Mouse (Mus musculus): ENCODE measurements around the gene Ranbp1.
"Not testable (repeated sequence)": the region's sequence is repeated elsewhere in the genome, so short reads cannot be mapped to it uniquely, and the experiment has no call there.

Gene Ranbp1

GRCm38 (mm10) chr16:18248433-18249363 is at the start of gene Ranbp1, which contains the start of gene Trmt2a:
TSS of gene Ranbp1 (minus strand) at chr16:18248732.
TSS of gene Trmt2a (plus strand) at chr16:18248679.
- DNase-seq: peak; percentile 94 to 97

- not testable (repeated sequence) for DNase-seq
These were observed 41.1 kb upstream of the Ranbp1 start for GRCm38 (mm10) chr16:18289614-18290013.

GRCm38 (mm10) chr16:18289067-18289588 is 40.6 kb upstream of the Ranbp1 start, which contains the start of gene Dgcr8:
TSS of gene Dgcr8 (minus strand) at chr16:18289246.
- DNase-seq: peak; percentile 95 to 97

GRCm38 (mm10) chr16:18288581-18289061 is 40.1 kb upstream of the Ranbp1 start:
- DNase-seq: no peak

GRCm38 (mm10) chr16:18288166-18288565 is 39.6 kb upstream of the Ranbp1 start:
- no peak for DNase-seq

- DNase-seq: no peak
These were observed 26.6 kb upstream of the Ranbp1 start for GRCm38 (mm10) chr16:18275166-18275565.

- DNase-seq: no peak
These were observed 19.6 kb upstream of the Ranbp1 start for GRCm38 (mm10) chr16:18268182-18268581.

GRCm38 (mm10) chr16:18265024-18265423 is 16.5 kb upstream of the Ranbp1 start:
- no peak for DNase-seq

- no peak for DNase-seq
These were observed 9.7 kb upstream of the Ranbp1 start, which contains the start of gene Gm49776 for GRCm38 (mm10) chr16:18258221-18258620. TSS of gene Gm49776 (minus strand) at chr16:18258321.

GRCm38 (mm10) chr16:18253866-18254265 is 5.3 kb upstream of the Ranbp1 start:
- DNase-seq: no peak

- DNase-seq: no peak
These were observed 4.2 kb upstream of the Ranbp1 start for GRCm38 (mm10) chr16:18252736-18253135.

GRCm38 (mm10) chr16:18250828-18251790 is 2.6 kb upstream of the Ranbp1 start:
- no peak for DNase-seq

- DNase-seq: no peak
These were observed 1.7 kb upstream of the Ranbp1 start for GRCm38 (mm10) chr16:18250231-18250630.

GRCm38 (mm10) chr16:18249364-18249967 is 934 bp upstream of the Ranbp1 start:
- DNase-seq: peak; percentile 50 to 62

- DNase-seq: no peak
These were observed 772 bp downstream of the Ranbp1 start for GRCm38 (mm10) chr16:18247521-18248399.

- DNase-seq: no peak
These were observed 7.0 kb downstream of the Ranbp1 start for GRCm38 (mm10) chr16:18241581-18241980.

GRCm38 (mm10) chr16:18236676-18237501 is 11.6 kb downstream of the Ranbp1 start:
- no peak for DNase-seq

GRCm38 (mm10) chr16:18235389-18236065 is 13.0 kb downstream of the Ranbp1 start:
- peak in 1 of 2 experiments; percentile 39 for DNase-seq

- DNase-seq: peak; percentile 50 to 71
These were observed 13.7 kb downstream of the Ranbp1 start, which contains the start of gene Zdhhc8 for GRCm38 (mm10) chr16:18234671-18235388. TSS of gene Zdhhc8 (minus strand) at chr16:18235136.
